Mouse (Mus musculus): ENCODE results near the gene Btbd35f8. TPM values are rescaled to one million over a fixed set of nuclear protein-coding genes. Genes with fewer than 3 reads are reported as not detected.

Gene Btbd35f8
- not detected in 2 replicates for polyA plus RNA-seq (2015; fragmentation: Nextera tagmentation; extraction: Ambion mirVana)

DNA sequence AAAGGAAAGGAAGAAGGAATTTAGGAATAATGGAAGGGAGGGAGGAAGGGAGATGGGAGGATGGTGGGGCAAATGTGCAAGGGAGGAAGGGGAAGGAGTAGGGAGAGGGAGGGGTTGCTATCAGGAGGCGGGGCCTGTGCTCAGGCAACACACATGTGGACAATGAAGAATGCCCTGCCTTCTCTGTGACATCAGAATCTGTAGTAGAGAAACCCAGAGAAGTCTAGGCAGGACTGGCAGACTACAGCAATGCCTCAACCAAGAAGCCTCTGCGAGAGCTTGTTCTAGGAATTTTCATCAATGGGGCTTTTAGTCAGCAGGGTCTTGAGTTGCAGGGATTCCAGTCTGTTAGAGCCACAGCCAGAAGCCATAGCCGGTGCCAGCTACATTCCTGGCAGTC, at the start of gene Btbd35f8:
Btbd35f8 (plus strand) TSS at position 301 of the 400 bp plus-strand sequence.

Other genes starting within 250 kb of the Btbd35f8 start
- gene Spin2g, start 211.8 kb upstream of the Btbd35f8 start, polyA plus RNA-seq (2015; fragmentation: Nextera tagmentation; extraction: Ambion mirVana), result not detected in 2 replicates

Data from skeletal muscle tissue, postnatal 0 days (tissue).